Mouse (Mus musculus): ENCODE data around the gene Best2. TPM values are rescaled to one million over a fixed set of nuclear protein-coding genes. Genes with fewer than 3 reads are reported as not detected.

The Best2 gene
- total and polyA plus RNA-seq, 3 experiments = 0.04 to 0.13 TPM; not detected in 1

DNA sequence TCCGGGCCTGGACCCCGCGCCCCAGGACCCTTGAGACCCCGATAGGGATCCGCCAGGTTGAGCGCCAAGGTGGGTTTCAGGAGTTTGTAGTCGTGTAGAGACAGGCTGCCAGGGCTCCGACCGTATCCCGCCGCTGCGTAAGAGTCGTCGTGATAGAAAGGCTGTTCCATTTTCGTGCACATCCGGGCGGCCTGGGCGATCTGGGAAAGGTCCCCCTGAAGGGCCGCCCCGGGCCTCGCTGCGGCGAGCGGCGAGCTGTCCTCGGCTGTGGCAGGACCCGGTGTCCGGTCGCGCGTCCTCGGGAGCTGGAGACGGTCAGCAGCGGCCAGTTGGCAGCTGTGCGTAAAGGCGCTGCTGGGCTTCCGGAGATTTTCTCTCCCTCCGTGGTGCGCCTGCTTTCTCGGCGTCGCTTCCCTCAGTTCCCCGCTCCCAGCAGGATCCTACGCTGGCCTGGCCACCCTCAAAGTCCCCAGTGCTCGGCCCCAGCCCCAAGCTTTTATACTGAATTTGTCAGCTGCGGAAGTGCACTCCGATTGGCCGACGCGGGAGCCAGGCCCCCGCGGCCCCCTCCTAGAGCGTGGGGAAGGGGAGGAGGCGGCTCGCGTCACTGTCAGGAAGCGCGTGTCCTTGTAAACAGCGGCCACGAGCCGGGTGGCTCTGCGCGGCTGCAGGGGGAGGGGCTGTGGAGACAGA lies 35.9 kb downstream of the Best2 start, which contains the start of gene Junb (continued):
- TF ChIP-seq EP300 (IDR thresholded peaks at IDR 0.05; ENCODE audit: low read depth in 1 of 2, low read length in 2 of 2) (peak in 1 of 2 experiments; percentile 59; a peak in 2 of 4 replicates), MAX (IDR thresholded peaks at IDR 0.05; ENCODE audit: low read length) (peak; percentile 98), BHLHE40 (IDR thresholded peaks at IDR 0.05; ENCODE audit: borderline replicate concordance, low read depth, low read length) (peak; percentile 57; the same call in 1 of the 2 replicates), MYB (IDR thresholded peaks at IDR 0.05; ENCODE audit: low read depth, low read length) (no peak), E2F4 (IDR thresholded peaks at IDR 0.05; ENCODE audit: borderline replicate concordance, low read depth, low read length) (no peak), GABPA (IDR thresholded peaks at IDR 0.05; ENCODE audit: low read depth, low read length) (no peak), GATA1 (IDR thresholded peaks at IDR 0.05; ENCODE audit: low read depth, low read length) (no peak), MAZ (IDR thresholded peaks at IDR 0.05; ENCODE audit: low read depth, low read length) (peak; percentile 99), ZC3H11A (IDR thresholded peaks at IDR 0.05; ENCODE audit: low read depth, low read length) (no peak), NELFE (IDR thresholded peaks at IDR 0.05; ENCODE audit: low read depth, low read length) (peak; percentile 100), JUND (IDR thresholded peaks at IDR 0.05; ENCODE audit: low read depth, low read length) (no peak), ZKSCAN1 (IDR thresholded peaks at IDR 0.05; ENCODE audit: low read depth, low read length) (no peak), TBP (IDR thresholded peaks at IDR 0.05; ENCODE audit: low read depth, low read length) (peak; percentile 97), ELF1 (IDR thresholded peaks at IDR 0.05; ENCODE audit: low read depth, low read length) (peak; percentile 99), MEF2A (IDR thresholded peaks at IDR 0.05; ENCODE audit: extremely low read depth, insufficient replicate concordance, low read depth, low read length, poor library complexity, severe bottlenecking) (0 out of 2 replicates have a peak, but pooled peaks have one; percentile 13), SMC3 (IDR thresholded peaks at IDR 0.05; ENCODE audit: low read depth, low read length) (no peak), POLR2AphosphoS5 (IDR thresholded peaks at IDR 0.05; ENCODE audit: borderline replicate concordance, low read depth, low read length) (peak; percentile 90), MAFK (IDR thresholded peaks at IDR 0.05; ENCODE audit: borderline replicate concordance, low read depth, low read length) (no peak; the same call in 1 of the 2 replicates)

DNA sequence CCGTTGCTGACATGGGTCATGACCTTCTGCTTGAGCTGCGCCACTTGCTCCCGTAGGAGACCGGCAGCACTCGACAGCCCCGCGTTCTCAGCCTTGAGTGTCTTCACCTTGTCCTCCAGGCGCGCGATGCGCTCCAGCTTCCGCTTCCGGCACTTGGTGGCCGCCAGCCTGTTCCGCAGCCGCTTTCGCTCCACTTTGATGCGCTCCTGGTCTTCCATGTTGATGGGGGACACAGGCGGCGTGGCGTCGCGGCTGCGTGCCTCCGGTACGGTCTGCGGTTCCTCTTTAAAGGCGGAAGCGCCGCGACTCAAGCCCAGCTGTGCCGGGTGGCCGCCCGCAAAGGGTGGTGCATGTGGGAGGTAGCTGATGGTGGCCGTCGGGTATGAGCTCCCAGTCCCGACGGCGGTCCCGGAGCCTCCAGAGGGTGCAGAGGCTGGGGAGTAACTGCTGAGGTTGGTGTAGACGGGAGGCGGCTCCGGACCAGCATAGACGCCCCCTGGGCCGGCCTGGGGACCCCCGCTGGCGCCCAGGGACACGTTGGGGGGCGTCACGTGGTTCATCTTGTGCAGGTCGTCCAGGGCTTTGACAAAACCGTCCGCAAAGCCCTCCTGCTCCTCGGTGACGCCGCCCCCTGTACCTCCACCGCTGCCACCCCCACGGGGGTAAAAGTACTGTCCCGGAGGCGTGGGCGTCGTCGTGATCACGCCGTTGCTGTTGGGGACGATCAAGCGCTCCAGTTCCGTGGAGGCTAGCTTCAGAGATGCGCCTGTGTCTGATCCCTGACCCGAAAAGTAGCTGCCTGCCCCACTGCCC lies 36.7 kb downstream of the Best2 start:
- H3K4me1 ChIP-seq (ENCODE audit: control insufficient read depth in 1 of 2, insufficient read depth in 2 of 2, low read length in 2 of 2) = peaks cover 12 to 47% of the 10 kb centered on the region in 2 experiments
- peaks cover 22% of the 10 kb centered on the region for H3K79me2 ChIP-seq (ENCODE audit: control insufficient read depth, insufficient read depth, low read length, poor library complexity)
- TF ChIP-seq RCOR1 (IDR thresholded peaks at IDR 0.05; ENCODE audit: low read depth, low read length) (no peak), CTCF (IDR thresholded peaks at IDR 0.05 in 2 of 3, conservative IDR thresholded peaks at IDR 0.05 in 1 of 3; ENCODE audit: control insufficient read depth in 1 of 3, insufficient read depth in 1 of 3, low read depth in 2 of 3, low read length in 3 of 3, poor library complexity in 1 of 3, severe bottlenecking in 1 of 3) (no peak), JUND (IDR thresholded peaks at IDR 0.05; ENCODE audit: low read depth, low read length) (no peak), ZNF384 (IDR thresholded peaks at IDR 0.05; ENCODE audit: low read depth, low read length) (no peak), USF2 (IDR thresholded peaks at IDR 0.05; ENCODE audit: borderline replicate concordance in 1 of 2, insufficient read depth in 1 of 2, low read depth in 1 of 2, low read length in 2 of 2) (peak in 1 of 2 experiments; percentile 50; a peak in 1 of 4 replicates), TBP (IDR thresholded peaks at IDR 0.05; ENCODE audit: low read depth, low read length) (peak; percentile 45; the same call in 1 of the 2 replicates), POLR2AphosphoS5 (IDR thresholded peaks at IDR 0.05; ENCODE audit: borderline replicate concordance, low read depth, low read length) (peak; percentile 26; the same call in 1 of the 2 replicates), MEF2A (IDR thresholded peaks at IDR 0.05; ENCODE audit: extremely low read depth, insufficient replicate concordance, low read depth, low read length, poor library complexity, severe bottlenecking) (no peak), ZMIZ1 (IDR thresholded peaks at IDR 0.05; ENCODE audit: low read depth, low read length) (peak; percentile 44), NRF1 (IDR thresholded peaks at IDR 0.05; ENCODE audit: insufficient read depth, low read depth, low read length, poor library complexity, severe bottlenecking) (no peak), ZKSCAN1 (IDR thresholded peaks at IDR 0.05; ENCODE audit: low read depth, low read length) (no peak), ELF1 (IDR thresholded peaks at IDR 0.05; ENCODE audit: low read depth, low read length) (peak; percentile 85), POLR2AphosphoS2 (IDR thresholded peaks at IDR 0.05; ENCODE audit: low read length) (peak; percentile 80), USF1 (IDR thresholded peaks at IDR 0.05; ENCODE audit: low read depth, low read length) (peak; percentile 87), KAT2A (conservative IDR thresholded peaks at IDR 0.05; ENCODE audit: low read depth, low read length) (no peak), TCF12 (IDR thresholded peaks at IDR 0.05; ENCODE audit: low read depth, low read length) (peak; percentile 34; the same call in 1 of the 2 replicates), SMC3 (IDR thresholded peaks at IDR 0.05; ENCODE audit: low read depth, low read length) (no peak), MYC (IDR thresholded peaks at IDR 0.05; ENCODE audit: low read depth, low read length) (peak; percentile 44; the same call in 1 of the 2 replicates)

More for the DNA sequence above, 36.7 kb downstream of the Best2 start:
- no peaks in the 10 kb centered on the region for H3K27me3 ChIP-seq (ENCODE audit: control insufficient read depth in 1 of 2, insufficient read depth in 2 of 2, low read length in 2 of 2)
- peak overlapping the region; percentile 84 to 86 for H3K4me3 ChIP-seq (ENCODE audit: control insufficient read depth in 1 of 2, insufficient read depth in 1 of 2, low read depth in 2 of 2, low read length in 2 of 2)
- H3K9me3 ChIP-seq (replicated peaks; ENCODE audit: insufficient read depth, low read length) = no peaks in the 10 kb centered on the region
- peak; percentile 91 for DNase-seq (ENCODE audit: low read depth, low spot score)
- peak overlapping the region; percentile 89 for H3K27ac ChIP-seq (ENCODE audit: control insufficient read depth, low read depth, low read length)
- peak overlapping the region; percentile 88 for H3K9ac ChIP-seq (ENCODE audit: control insufficient read depth, low read depth, low read length, poor library complexity, severe bottlenecking)
- peaks cover 0 to 21% of the 10 kb centered on the region in 2 experiments; a peak in 2 of 4 replicates for H3K36me3 ChIP-seq (ENCODE audit: control insufficient read depth in 1 of 2, insufficient read depth in 2 of 2, low read length in 2 of 2)

Measured in MEL (cell line).